Mouse (Mus musculus) forebrain, embryonic 11.5 days (tissue): ENCODE measurements around the gene Csrnp2. TPM values are rescaled to one million over a fixed set of nuclear protein-coding genes. Genes with fewer than 3 reads are reported as not detected.
"Not testable (repeated sequence)": the region's sequence is repeated elsewhere in the genome, so short reads cannot be mapped to it uniquely, and the experiment has no call there.

Experiments
- ATAC-seq: fragments of 200-750 bp; cut with Nextera tagmentation; replicated peaks from 2 replicates; pipeline ENCODE4 v1.8.0; 2017; ENCODE audit warnings: moderate TSS enrichment; ENCODE audit not compliant: low FRiP score
- DNase-seq: peaks from one replicate; pipeline ENCODE4 v3.0.0-alpha.2; 2017; ENCODE audit warnings: low spot score
- H3K27ac ChIP-seq: fragments of 300-500 bp; sonication (generic); 2 replicates; pipeline ENCODE4 v1.5.1; 2014; ENCODE audit warnings: low read depth, low read length
- H3K27me3 ChIP-seq: fragments of 300-500 bp; sonication (generic); 2 replicates; pipeline ENCODE4 v1.6.1; 2014; ENCODE audit warnings: mild to moderate bottlenecking, low read length, mixed read lengths; ENCODE audit not compliant: control insufficient read depth, insufficient read depth
- H3K36me3 ChIP-seq: fragments of 300-500 bp; sonication (generic); 2 replicates; pipeline ENCODE4 v1.6.1; 2014; ENCODE audit warnings: mild to moderate bottlenecking, low read length, moderate library complexity, mixed read lengths; ENCODE audit not compliant: control insufficient read depth, insufficient read depth
- H3K4me1 ChIP-seq: fragments of 300-500 bp; sonication (generic); replicated peaks from 2 replicates; pipeline ENCODE4 v1.6.1; 2014; ENCODE audit warnings: low read length, mixed read lengths; ENCODE audit not compliant: control insufficient read depth, insufficient read depth
- H3K4me2 ChIP-seq: fragments of 300-500 bp; sonication (generic); 2 replicates; pipeline ENCODE4 v1.6.1; 2014; ENCODE audit warnings: low read depth, mild to moderate bottlenecking, low read length, moderate library complexity, mixed read lengths; ENCODE audit not compliant: severe bottlenecking
- H3K4me3 ChIP-seq: fragments of 300-500 bp; sonication (generic); 2 replicates; pipeline ENCODE4 v1.5.1; 2014; ENCODE audit warnings: low read depth, low read length
- H3K9ac ChIP-seq: fragments of 300-500 bp; sonication (generic); 2 replicates; pipeline ENCODE4 v1.6.1; 2014; ENCODE audit warnings: low read length
- H3K9me3 ChIP-seq: fragments of 300-500 bp; sonication (generic); 2 replicates; pipeline ENCODE4 v1.6.1; 2016; ENCODE audit warnings: low read length, mixed read lengths; ENCODE audit not compliant: control insufficient read depth
- WGBS: fragments of 180-500 bp; shearing (Covaris S2); extraction: QIAGEN DNeasy Blood & Tissue Kit; methylation state at CpG from one replicate; pipeline ENCODE4 v1.1.7; 2014; 5-methylcytosine and 5-hydroxymethylcytosine counted together
- polyA plus RNA-seq: library from polyadenylated mRNA; unstranded; fragments of >200 nt; fragmentation: Nextera tagmentation; extraction: Ambion mirVana; gene quantifications from 2 replicates; pipeline ENCODE4 v1.2.1, GENCODE M21; 2014

The Csrnp2 gene
- polyA plus RNA-seq: 26.3 and 26.4 TPM in 2 replicates

- Histone ChIP-seq H3K27ac (peak within 1 kb of the TSS; percentile 89), H3K36me3 (no peaks in the 10 kb centered on the region), H3K9ac (peak within 1 kb of the TSS; percentile 90), H3K9me3 (no peaks in the 10 kb centered on the region), H3K4me3 (peak within 1 kb of the TSS; percentile 76), H3K27me3 (no peaks in the 10 kb centered on the region), H3K4me2 (peak within 1 kb of the TSS; percentile 65), H3K4me1 (peaks cover 10% of the 10 kb centered on the region)
- under 1% methylated on average over 39 of the region's 40 CpGs for WGBS
- DNase-seq: peak; percentile 99
- peak; percentile 99 for ATAC-seq
Observed at GRCm38 (mm10) chr15:100495102-100495501, at the start of gene Csrnp2. TSS of gene Csrnp2 (minus strand) at chr15:100495488.

GRCm38 (mm10) chr15:100543651-100544030 is 48.4 kb upstream of the Csrnp2 start:
- not testable (repeated sequence) for DNase-seq, H3K4me1 ChIP-seq, H3K4me2 ChIP-seq, H3K9ac ChIP-seq, H3K27me3 ChIP-seq, H3K27ac ChIP-seq, H3K9me3 ChIP-seq, H3K36me3 ChIP-seq, ATAC-seq, H3K4me3 ChIP-seq
- 96% methylated on average over 14 of the region's 14 CpGs for WGBS

- H3K4me3 ChIP-seq, H3K4me1 ChIP-seq, H3K36me3 ChIP-seq, H3K9me3 ChIP-seq, H3K27me3 ChIP-seq, H3K9ac ChIP-seq, H3K27ac ChIP-seq, DNase-seq, ATAC-seq, H3K4me2 ChIP-seq: not testable (repeated sequence)
- WGBS: 96% methylated on average over 26 of the region's 28 CpGs
Observed at GRCm38 (mm10) chr15:100542876-100543650, 47.8 kb upstream of the Csrnp2 start.

- no peak overlapping the region for H3K27ac ChIP-seq
- DNase-seq (no peak), ATAC-seq (no peak)
- H3K9ac ChIP-seq: no peak overlapping the region
- WGBS: 94% methylated on average over 4 of the region's 4 CpGs
- H3K4me3 ChIP-seq: no peak overlapping the region
- no peaks in the 10 kb centered on the region for H3K27me3 ChIP-seq
- no peaks in the 10 kb centered on the region for H3K4me1 ChIP-seq
- H3K36me3 ChIP-seq: no peaks in the 10 kb centered on the region; the same call in 1 of the 2 replicates
- H3K9me3 ChIP-seq: no peaks in the 10 kb centered on the region; the same call in 1 of the 2 replicates
- H3K4me2 ChIP-seq: no peak overlapping the region
Observed at GRCm38 (mm10) chr15:100541426-100541825, 46.1 kb upstream of the Csrnp2 start.

GRCm38 (mm10) chr15:100541001-100541400 is 45.7 kb upstream of the Csrnp2 start:
- H3K9ac ChIP-seq, H3K9me3 ChIP-seq, H3K27me3 ChIP-seq, H3K27ac ChIP-seq, ATAC-seq, DNase-seq, H3K4me1 ChIP-seq, H3K36me3 ChIP-seq, H3K4me3 ChIP-seq, H3K4me2 ChIP-seq: not testable (repeated sequence)
- 92% methylated on average over 1 of the region's 1 CpGs for WGBS

GRCm38 (mm10) chr15:100539411-100539810 is 44.1 kb upstream of the Csrnp2 start:
- H3K27ac ChIP-seq: no peak overlapping the region

GRCm38 (mm10) chr15:100537913-100538312 is 42.6 kb upstream of the Csrnp2 start:
- 89% methylated on average over 6 of the region's 6 CpGs for WGBS
- Histone ChIP-seq H3K27me3 (no peaks in the 10 kb centered on the region), H3K4me2 (no peak overlapping the region), H3K9ac (no peak overlapping the region), H3K4me3 (no peak overlapping the region), H3K36me3 (no peaks in the 10 kb centered on the region; the same call in 1 of the 2 replicates), H3K27ac (no peak overlapping the region), H3K4me1 (no peaks in the 10 kb centered on the region), H3K9me3 (no peaks in the 10 kb centered on the region)
- ATAC-seq: no peak
- no peak for DNase-seq

More at GRCm38 (mm10) chr15:100539411-100539810, 44.1 kb upstream of the Csrnp2 start:
- no peaks in the 10 kb centered on the region for H3K27me3 ChIP-seq
- no peak overlapping the region for H3K9ac ChIP-seq
- 96% methylated on average over 9 of the region's 9 CpGs for WGBS
- no peak for ATAC-seq
- H3K4me2 ChIP-seq: no peak overlapping the region
- H3K4me3 ChIP-seq: no peak overlapping the region
- no peak for DNase-seq
- no peaks in the 10 kb centered on the region for H3K9me3 ChIP-seq
- H3K36me3 ChIP-seq: no peaks in the 10 kb centered on the region; the same call in 1 of the 2 replicates
- no peaks in the 10 kb centered on the region for H3K4me1 ChIP-seq

GRCm38 (mm10) chr15:100527900-100528299 is 32.6 kb upstream of the Csrnp2 start:
- Histone ChIP-seq H3K27ac (no peak overlapping the region), H3K4me3 (no peak overlapping the region), H3K4me1 (no peaks in the 10 kb centered on the region), H3K36me3 (no peaks in the 10 kb centered on the region), H3K4me2 (no peak overlapping the region), H3K9me3 (no peaks in the 10 kb centered on the region), H3K9ac (no peak overlapping the region), H3K27me3 (no peaks in the 10 kb centered on the region)
- ATAC-seq (no peak), DNase-seq (no peak)
- WGBS: 90% methylated on average over 5 of the region's 5 CpGs

GRCm38 (mm10) chr15:100525405-100525804 is 30.1 kb upstream of the Csrnp2 start:
- Histone ChIP-seq H3K9me3 (no peaks in the 10 kb centered on the region), H3K27ac (no peak overlapping the region), H3K4me1 (no peaks in the 10 kb centered on the region), H3K9ac (no peak overlapping the region), H3K4me3 (no peak overlapping the region), H3K36me3 (no peaks in the 10 kb centered on the region), H3K27me3 (no peaks in the 10 kb centered on the region), H3K4me2 (no peak overlapping the region)
- DNase-seq: no peak
- 93% methylated on average over 14 of the region's 14 CpGs for WGBS
- ATAC-seq: no peak
